In the genomic region with DNA sequence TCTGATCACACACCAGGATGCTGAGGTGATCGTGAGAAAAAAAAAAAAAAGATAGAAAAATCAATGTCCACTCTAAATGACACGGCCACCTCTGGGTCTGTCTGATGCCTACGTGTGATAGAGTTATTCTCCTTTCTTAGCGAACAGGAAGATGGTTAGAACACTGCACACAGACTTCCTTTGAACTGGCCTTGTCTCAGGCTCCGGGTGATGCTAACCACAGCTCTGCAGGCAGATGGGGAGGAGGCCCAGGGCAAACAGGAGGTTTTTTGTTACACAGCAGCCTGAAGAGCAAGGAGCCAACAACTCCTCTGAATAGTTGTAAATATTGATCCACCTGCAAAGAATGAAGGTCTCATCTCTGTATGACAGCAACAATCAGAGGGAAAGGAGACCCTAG, we compare ENCODE assay signal across 17 mouse cellular contexts. TPM values are rescaled to one million over a fixed set of nuclear protein-coding genes. Genes with fewer than 3 reads are reported as not detected.
DNase-seq lines count a peak whose midpoint lies in the region; ATAC-seq and TF ChIP-seq lines count a peak whose summit lies in the region.
"Had no signal": no experiment of that assay in that cellular context is flagged by ENCODE, and none has a peak within 500 bp of the region (broad histone marks: within the 10 kb centered on the region; RNA-seq: fewer than 3 reads in every experiment).

No protein-coding gene starts in this region.

- no peaks in the 10 kb centered on the region for H3K9me3 ChIP-seq in hindbrain, embryonic 12.5 days (replicated peaks)
- no peaks in the 10 kb centered on the region for H3K9me3 ChIP-seq in hindbrain, postnatal 0 days (ENCODE audit: low read length)
- H3K9me3 ChIP-seq in forebrain, embryonic 15.5 days = no peaks in the 10 kb centered on the region
- H3K9me3 ChIP-seq: forebrain, embryonic 10.5 days; liver, embryonic 13.5 days; midbrain, embryonic 10.5 days; neural tube, embryonic 15.5 days had no signal

- H3K4me2 ChIP-seq in hindbrain, embryonic 12.5 days (replicated peaks) = no peak overlapping the region
- H3K4me2 ChIP-seq in hindbrain, postnatal 0 days (ENCODE audit: low read depth, low read length) = no peak overlapping the region
- no peak overlapping the region for H3K4me2 ChIP-seq in forebrain, embryonic 15.5 days (replicated peaks)
- H3K4me2 ChIP-seq: liver, embryonic 13.5 days; neural tube, embryonic 15.5 days had no signal

- 68% methylated on average over 5 of the region's 5 CpGs for WGBS in hindbrain, embryonic 12.5 days
- WGBS in hindbrain, postnatal 0 days = 62% methylated on average over 5 of the region's 5 CpGs
- WGBS in forebrain, embryonic 15.5 days = 69% methylated on average over 5 of the region's 5 CpGs

- H3K27ac ChIP-seq in hindbrain, embryonic 12.5 days = 0 out of 2 replicates have a peak overlapping the region, but pooled peaks have one; percentile 8
- H3K27ac ChIP-seq in hindbrain, postnatal 0 days = no peak overlapping the region; the same call in 1 of the 2 replicates
- no peak overlapping the region for H3K27ac ChIP-seq in forebrain, embryonic 15.5 days (replicated peaks)
- H3K27ac ChIP-seq: forebrain, embryonic 10.5 days; liver, embryonic 13.5 days; midbrain, embryonic 10.5 days; neural tube, embryonic 15.5 days had no signal

- H3K9ac ChIP-seq in hindbrain, embryonic 12.5 days = no peak overlapping the region
- H3K9ac ChIP-seq in hindbrain, postnatal 0 days (replicated peaks; ENCODE audit: low read length) = no peak overlapping the region
- no peak overlapping the region for H3K9ac ChIP-seq in forebrain, embryonic 15.5 days (replicated peaks)
- H3K9ac ChIP-seq: liver, embryonic 13.5 days; neural tube, embryonic 15.5 days had no signal

- no peak for ATAC-seq in hindbrain, embryonic 12.5 days (ENCODE audit: low FRiP score)
- ATAC-seq in hindbrain, postnatal 0 days = no peak
- peak; percentile 90 for ATAC-seq in activated CD4-positive, CD25-positive, alpha-beta regulatory T cell, adult 4 months
- ATAC-seq in forebrain, embryonic 15.5 days (replicated peaks) = no peak
- ATAC-seq: lung, postnatal 0 days; Patski had no signal

- no peaks in the 10 kb centered on the region for H3K27me3 ChIP-seq in hindbrain, embryonic 12.5 days
- H3K27me3 ChIP-seq in hindbrain, postnatal 0 days (ENCODE audit: insufficient read depth, low read length) = no peaks in the 10 kb centered on the region
- no peaks in the 10 kb centered on the region for H3K27me3 ChIP-seq in forebrain, embryonic 15.5 days
- H3K27me3 ChIP-seq: liver, embryonic 13.5 days; neural tube, embryonic 15.5 days; Patski had no signal

- no peak overlapping the region for H3K4me3 ChIP-seq in hindbrain, embryonic 12.5 days
- no peak overlapping the region for H3K4me3 ChIP-seq in hindbrain, postnatal 0 days (ENCODE audit: low read length)
- no peak overlapping the region for H3K4me3 ChIP-seq in forebrain, embryonic 15.5 days
- H3K4me3 ChIP-seq: forebrain, embryonic 10.5 days; liver, embryonic 13.5 days; midbrain, embryonic 10.5 days; neural tube, embryonic 15.5 days had no signal

- no peak for TF ChIP-seq CTCF in hindbrain, postnatal 0 days (IDR thresholded peaks at IDR 0.05; ENCODE audit: low read depth)

- H3K4me1 ChIP-seq in hindbrain, embryonic 12.5 days = peaks cover 6% of the 10 kb centered on the region; the same call in 1 of the 2 replicates
- H3K4me1 ChIP-seq in hindbrain, postnatal 0 days (ENCODE audit: insufficient read depth, low read length) = no peaks in the 10 kb centered on the region
- peaks cover 13% of the 10 kb centered on the region for H3K4me1 ChIP-seq in forebrain, embryonic 15.5 days
- H3K4me1 ChIP-seq: liver, embryonic 13.5 days had no signal

- H3K36me3 ChIP-seq in hindbrain, embryonic 12.5 days = no peaks in the 10 kb centered on the region
- no peaks in the 10 kb centered on the region for H3K36me3 ChIP-seq in hindbrain, postnatal 0 days (ENCODE audit: insufficient read depth, low read length)
- H3K36me3 ChIP-seq in forebrain, embryonic 15.5 days = no peaks in the 10 kb centered on the region
- H3K36me3 ChIP-seq: forebrain, embryonic 10.5 days; liver, embryonic 13.5 days; midbrain, embryonic 10.5 days; neural tube, embryonic 15.5 days had no signal

- DNase-seq in hindbrain, postnatal 0 days (ENCODE audit: low spot score) = no peak
- peak; percentile 55 for DNase-seq in CD4-positive, CD25-positive, alpha-beta regulatory T cell, adult 2 months (ENCODE audit: low read depth, low spot score)
- DNase-seq in thymus, postnatal 10 days (ENCODE audit: low spot score in 2 of 2) = peak; percentile 26 to 31
- DNase-seq in B cell, adult 2 months = no peak
- DNase-seq: cerebellum, adult 18-20 months; gastrocnemius, postnatal 25 days; kidney, adult 18-20 months; kidney, postnatal 36 days; liver, embryonic 13.5 days had no signal

RNA-seq across cellular contexts. Expression of gene Prickle1, which starts 32.2 kb away (rescaled TPM):
- polyA plus RNA-seq in hindbrain, embryonic 12.5 days (2016; fragmentation: Nextera tagmentation; extraction: Ambion mirVana) = 24.6 and 27.9 TPM in 2 replicates
- total RNA-seq in hindbrain, postnatal 0 days (2014; rRNA removed) = 14.5 and 17.1 TPM in 2 replicates
- polyA plus RNA-seq in hindbrain, postnatal 0 days (2015; fragmentation: Nextera tagmentation; extraction: Ambion mirVana) = 16.0 and 16.2 TPM in 2 replicates
- polyA plus RNA-seq in activated CD4-positive, CD25-positive, alpha-beta regulatory T cell, adult 4 months (2017; shearing (Covaris generic)) = under 1 TPM; 0.66 to 0.73 TPM
- 13.9 and 18.0 TPM in 2 replicates for polyA plus RNA-seq in forebrain, embryonic 15.5 days (2015; fragmentation: Nextera tagmentation; extraction: Ambion mirVana)

Comparison
In these comparisons a context has a peak if more than half of its experiments do, and no peak if none do; other contexts are left out.
1. DNase-seq: peak in CD4-positive, CD25-positive, alpha-beta regulatory T cell, adult 2 months (single experiment) and thymus, postnatal 10 days (2 of 2); none in hindbrain, postnatal 0 days (single experiment) and B cell, adult 2 months (0 of 2).